Mouse (Mus musculus): Measurements from ENCODE around the gene Wwox. TPM values are rescaled to one million over a fixed set of nuclear protein-coding genes. Genes with fewer than 3 reads are reported as not detected.
A peak's percentile ranks its signal among the peaks of the same experiment; 100 is the strongest.

Wwox gene
- polyA plus RNA-seq, 1 experiment from 2014 or later, result 9.0 TPM

DNA sequence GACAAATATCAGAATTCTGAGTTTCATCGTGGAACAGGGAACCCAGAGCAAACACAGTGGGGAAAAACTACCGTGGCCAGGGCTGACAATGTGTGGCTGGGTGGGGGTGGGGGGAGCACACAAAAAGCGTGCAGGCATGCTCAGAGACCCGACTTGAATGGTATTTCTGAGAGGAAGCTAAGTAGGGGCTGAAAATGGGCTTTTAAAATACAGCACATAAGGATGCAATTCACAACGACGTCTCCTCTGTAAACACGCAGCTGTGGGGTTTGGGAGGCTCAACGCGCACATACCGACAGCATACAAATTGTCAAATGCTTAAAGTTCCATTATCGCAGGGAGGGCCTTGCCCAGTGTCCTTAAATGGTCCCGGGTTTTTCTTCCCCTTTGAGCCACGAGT is 783.1 kb downstream of the Wwox start:
- H3K4me1 ChIP-seq, result peaks cover 11% of the 10 kb centered on the region
- no peaks in the 10 kb centered on the region for H3K36me3 ChIP-seq
- ATAC-seq (ENCODE audit: extremely low read depth, insufficient number of reproducible peaks, low FRiP score, low TSS enrichment), result no peak
- no peak overlapping the region for H3K9ac ChIP-seq
- no peak overlapping the region for H3K27ac ChIP-seq (replicated peaks)
- no peak overlapping the region for H3K4me2 ChIP-seq
- no peak overlapping the region for H3K4me3 ChIP-seq
- H3K9me3 ChIP-seq, result no peaks in the 10 kb centered on the region
- WGBS, result 75% methylated on average over 13 of the region's 13 CpGs
- H3K27me3 ChIP-seq (replicated peaks), result no peaks in the 10 kb centered on the region; the same call in 1 of the 2 replicates

DNA sequence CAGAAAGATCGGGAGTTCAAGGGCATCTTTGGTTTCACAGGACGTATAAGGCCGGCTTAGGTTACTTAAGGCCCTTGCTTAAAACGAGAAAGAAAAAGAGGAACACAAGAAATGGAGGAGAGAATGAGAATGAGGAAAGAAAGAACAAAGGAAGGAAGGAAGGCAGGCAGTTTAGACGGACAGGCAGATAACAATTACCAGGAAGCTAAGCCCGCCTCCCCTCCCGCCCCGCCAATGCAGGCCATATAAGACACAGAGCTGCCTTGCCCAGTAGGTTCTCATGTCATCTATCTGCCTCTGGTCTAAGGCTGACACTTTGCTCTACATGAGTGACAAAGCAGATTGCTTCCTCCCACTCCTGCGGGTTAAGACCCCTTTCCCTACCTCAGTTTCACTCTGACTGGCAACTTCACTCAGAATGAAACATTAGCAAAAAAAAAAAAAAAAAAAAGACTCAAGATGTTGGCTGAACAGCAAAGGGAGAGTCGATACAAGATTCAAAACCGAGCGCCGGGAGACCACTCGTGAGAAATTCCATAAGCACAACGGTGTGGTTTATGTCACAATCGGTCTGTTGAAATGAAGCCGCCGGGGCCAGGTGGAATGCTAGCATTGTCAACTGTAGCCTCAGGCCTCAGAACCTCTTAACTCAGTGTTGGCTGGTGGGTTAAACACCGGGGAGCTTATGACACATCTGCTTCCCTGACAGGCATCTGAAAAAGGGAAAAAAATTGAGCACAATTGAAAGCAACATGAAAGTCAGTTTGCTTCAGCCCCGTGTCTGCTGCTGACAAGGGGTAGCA is 787.5 kb downstream of the Wwox start:
- Histone ChIP-seq H3K36me3 (no peaks in the 10 kb centered on the region), H3K4me1 (peaks cover 12% of the 10 kb centered on the region), H3K27me3 (replicated peaks) (no peaks in the 10 kb centered on the region; the same call in 1 of the 2 replicates), H3K4me2 (peak overlapping the region; percentile 19), H3K27ac (replicated peaks) (no peak overlapping the region), H3K9me3 (no peaks in the 10 kb centered on the region), H3K9ac (no peak overlapping the region), H3K4me3 (no peak overlapping the region)
- 47% methylated on average over 20 of the region's 20 CpGs for WGBS
- ATAC-seq (ENCODE audit: extremely low read depth, insufficient number of reproducible peaks, low FRiP score, low TSS enrichment), result no peak

DNA sequence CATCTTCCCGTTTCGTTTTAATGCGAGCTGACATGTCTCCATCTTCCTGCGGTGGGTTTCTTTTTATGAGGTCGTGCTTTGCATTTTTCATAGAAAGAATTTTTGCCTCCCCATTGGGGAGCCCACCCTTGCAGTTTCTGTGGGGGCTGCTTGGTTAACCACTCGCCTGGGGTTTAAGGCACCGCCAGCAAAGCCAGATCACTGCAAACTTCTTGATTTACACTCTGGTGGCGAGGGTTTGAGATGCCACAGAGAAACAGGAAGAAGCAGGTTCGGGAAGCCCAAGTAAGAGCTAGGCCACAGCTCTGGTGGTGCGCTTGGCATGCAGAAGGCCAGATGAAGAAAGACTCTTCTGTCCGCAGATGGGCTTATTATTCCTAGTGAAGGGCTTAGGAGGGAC is 789.4 kb downstream of the Wwox start:
- Histone ChIP-seq H3K4me2 (no peak overlapping the region), H3K27me3 (replicated peaks) (no peaks in the 10 kb centered on the region; the same call in 1 of the 2 replicates), H3K36me3 (no peaks in the 10 kb centered on the region), H3K9ac (no peak overlapping the region), H3K4me3 (no peak overlapping the region), H3K9me3 (no peaks in the 10 kb centered on the region), H3K4me1 (peaks cover 12% of the 10 kb centered on the region), H3K27ac (replicated peaks) (no peak overlapping the region)
- no peak for ATAC-seq (ENCODE audit: extremely low read depth, insufficient number of reproducible peaks, low FRiP score, low TSS enrichment)
- WGBS, result 80% methylated on average over 11 of the region's 11 CpGs

DNA sequence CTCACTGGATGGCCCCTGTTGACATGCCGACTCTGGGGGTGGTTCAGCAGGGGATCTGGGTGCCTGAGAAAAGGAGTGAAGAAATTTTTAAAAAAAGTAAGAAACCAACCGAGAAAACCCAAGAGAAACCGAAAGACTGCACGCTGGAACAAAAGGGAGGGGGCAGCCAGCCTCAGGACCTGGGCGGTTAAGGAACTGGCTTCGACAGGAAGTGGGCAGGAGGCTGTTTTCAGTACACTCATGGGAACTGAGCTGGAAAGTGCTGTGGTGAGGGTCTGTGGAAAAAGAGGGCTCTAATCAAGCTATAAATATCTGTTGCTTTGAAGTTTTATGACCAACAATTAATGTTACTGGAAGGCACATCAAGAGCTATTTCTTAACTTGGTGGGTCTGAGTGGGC is 794.6 kb downstream of the Wwox start:
- Histone ChIP-seq H3K4me2 (no peak overlapping the region), H3K4me1 (peaks cover 4% of the 10 kb centered on the region), H3K9ac (no peak overlapping the region), H3K27ac (replicated peaks) (no peak overlapping the region), H3K9me3 (no peaks in the 10 kb centered on the region), H3K36me3 (no peaks in the 10 kb centered on the region), H3K4me3 (no peak overlapping the region), H3K27me3 (replicated peaks) (no peaks in the 10 kb centered on the region)
- ATAC-seq (ENCODE audit: extremely low read depth, insufficient number of reproducible peaks, low FRiP score, low TSS enrichment), result no peak
- 65% methylated on average over 6 of the region's 6 CpGs for WGBS

DNA sequence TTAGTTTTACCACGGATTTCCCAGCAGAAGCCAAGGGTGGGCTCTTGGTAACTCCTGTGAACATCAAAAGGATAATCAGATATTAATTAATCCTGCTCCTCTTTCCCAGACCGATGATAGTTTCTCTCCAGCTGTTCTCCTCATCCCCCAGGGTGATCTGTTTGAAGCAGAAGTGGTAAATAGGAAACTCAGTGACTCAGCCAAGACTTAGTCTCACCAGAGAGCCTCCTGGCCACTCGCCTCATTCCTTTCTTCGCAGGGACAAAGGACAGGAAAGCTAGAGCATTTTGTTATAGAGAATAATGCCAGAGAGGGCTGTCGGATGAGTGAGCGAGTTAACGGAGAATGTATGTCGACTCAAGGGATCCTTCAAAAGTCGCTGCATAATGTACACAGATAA is 798.1 kb downstream of the Wwox start:
- no peaks in the 10 kb centered on the region for H3K9me3 ChIP-seq
- H3K4me1 ChIP-seq, result peaks cover 8% of the 10 kb centered on the region
- H3K9ac ChIP-seq, result no peak overlapping the region
- no peak overlapping the region for H3K27ac ChIP-seq (replicated peaks)
- H3K36me3 ChIP-seq, result no peaks in the 10 kb centered on the region
- no peak overlapping the region for H3K4me3 ChIP-seq
- H3K4me2 ChIP-seq, result no peak overlapping the region
- WGBS, result 63% methylated on average over 9 of the region's 9 CpGs
- H3K27me3 ChIP-seq (replicated peaks), result no peaks in the 10 kb centered on the region
- no peak for ATAC-seq (ENCODE audit: extremely low read depth, insufficient number of reproducible peaks, low FRiP score, low TSS enrichment)

DNA sequence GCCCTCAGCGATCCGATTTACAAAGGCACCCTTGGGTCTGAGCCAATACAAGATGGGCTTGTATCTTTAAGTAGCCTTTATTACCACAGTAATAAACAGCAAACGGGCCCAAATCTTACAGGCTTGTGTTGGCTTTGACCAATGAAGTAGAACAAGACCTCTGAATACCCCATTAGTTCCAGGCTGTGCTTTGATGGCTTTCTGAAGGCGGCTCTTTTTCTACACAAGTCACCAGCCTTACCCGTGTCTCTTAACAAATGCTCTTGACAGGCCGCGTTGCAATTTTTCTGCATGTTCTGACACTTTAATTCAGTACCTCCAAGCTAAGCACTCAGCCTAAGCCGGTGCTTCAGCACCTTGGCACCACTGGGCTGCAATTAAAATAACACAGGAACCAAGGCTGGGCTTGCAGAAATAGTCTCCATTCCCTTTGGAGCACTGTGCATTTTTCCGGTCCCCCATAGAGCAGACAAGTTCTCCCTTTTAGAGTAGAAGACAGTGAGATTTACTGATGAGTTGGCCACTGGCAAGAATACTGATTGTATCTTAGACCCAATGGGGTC is 804.1 kb downstream of the Wwox start:
- 77% methylated on average over 9 of the region's 9 CpGs for WGBS
- Histone ChIP-seq H3K27me3 (replicated peaks) (peaks cover 8% of the 10 kb centered on the region; the same call in 1 of the 2 replicates), H3K4me3 (no peak overlapping the region), H3K36me3 (no peaks in the 10 kb centered on the region), H3K9me3 (0 out of 2 replicates have a peak, but pooled peaks cover 4% of the 10 kb centered on the region), H3K4me1 (peaks cover 8% of the 10 kb centered on the region), H3K9ac (no peak overlapping the region), H3K27ac (replicated peaks) (no peak overlapping the region), H3K4me2 (no peak overlapping the region)
- ATAC-seq (ENCODE audit: extremely low read depth, insufficient number of reproducible peaks, low FRiP score, low TSS enrichment), result no peak

DNA sequence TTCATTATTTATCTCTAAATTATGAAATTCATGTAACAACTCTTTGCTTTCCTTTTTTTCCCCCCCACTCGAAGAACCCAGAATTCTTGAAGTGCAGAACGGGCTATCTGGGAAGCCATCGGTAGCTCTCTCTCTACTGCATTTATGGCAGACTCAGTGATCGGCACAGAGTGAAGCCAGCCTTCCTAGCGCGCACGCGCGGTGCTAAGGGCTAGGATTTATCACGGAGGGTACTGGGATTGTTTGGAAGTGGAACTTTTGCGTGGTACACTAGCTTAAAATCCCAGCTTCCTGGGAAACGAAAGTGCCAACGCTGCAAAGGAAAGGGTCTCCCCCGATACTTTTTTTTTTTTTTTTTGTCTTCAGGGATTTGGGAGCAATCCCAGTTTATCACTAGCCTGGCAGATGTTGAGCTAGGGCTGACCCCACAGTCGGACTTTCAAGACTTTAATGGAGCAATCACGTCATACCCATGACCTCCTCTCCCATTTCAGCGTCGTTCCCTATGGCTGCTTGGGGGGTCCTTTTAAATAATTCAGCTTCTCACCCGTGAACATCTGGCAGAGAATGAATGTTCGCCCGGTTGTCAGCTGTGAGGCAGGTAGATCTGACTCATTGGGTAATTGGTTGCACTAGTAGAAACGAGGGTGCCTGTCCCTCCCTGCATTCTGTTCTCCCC is 810.4 kb downstream of the Wwox start:
- no peak overlapping the region for H3K9ac ChIP-seq

DNA sequence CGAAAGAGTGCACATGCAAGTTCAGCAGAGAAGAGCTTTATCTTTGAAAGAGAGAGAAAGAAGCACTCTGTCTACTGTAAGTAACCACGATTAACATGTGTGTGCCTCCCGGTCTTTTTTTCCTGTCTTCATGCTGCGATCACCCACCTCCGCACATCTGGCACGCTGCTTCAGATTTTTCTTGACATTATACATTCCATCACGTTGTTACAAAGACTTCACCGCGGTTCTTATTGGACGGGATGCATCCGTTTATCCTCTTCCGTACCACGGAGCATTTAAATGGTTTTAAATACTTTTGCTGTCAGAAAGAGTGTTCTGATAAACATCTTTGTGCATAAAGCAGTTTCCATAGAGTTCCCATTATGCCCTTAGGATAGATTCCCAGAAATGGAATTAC is 816.1 kb downstream of the Wwox start:
- Histone ChIP-seq H3K27me3 (replicated peaks) (peaks cover 12% of the 10 kb centered on the region; the same call in 1 of the 2 replicates), H3K4me1 (no peaks in the 10 kb centered on the region), H3K36me3 (no peaks in the 10 kb centered on the region), H3K9me3 (no peaks in the 10 kb centered on the region), H3K27ac (replicated peaks) (no peak overlapping the region), H3K4me3 (no peak overlapping the region), H3K9ac (no peak overlapping the region), H3K4me2 (no peak overlapping the region)
- 77% methylated on average over 13 of the region's 13 CpGs for WGBS
- no peak for ATAC-seq (ENCODE audit: extremely low read depth, insufficient number of reproducible peaks, low FRiP score, low TSS enrichment)

More for the DNA sequence above, 810.4 kb downstream of the Wwox start:
- Histone ChIP-seq H3K4me3 (peak overlapping the region; percentile 17), H3K36me3 (no peaks in the 10 kb centered on the region), H3K9me3 (0 out of 2 replicates have a peak, but pooled peaks cover 4% of the 10 kb centered on the region), H3K4me1 (peaks cover 5% of the 10 kb centered on the region), H3K4me2 (peak overlapping the region; percentile 55), H3K27me3 (replicated peaks) (peaks cover 17% of the 10 kb centered on the region), H3K27ac (replicated peaks) (no peak overlapping the region)
- no peak for ATAC-seq (ENCODE audit: extremely low read depth, insufficient number of reproducible peaks, low FRiP score, low TSS enrichment)
- WGBS, result 40% methylated on average over 22 of the region's 22 CpGs

DNA sequence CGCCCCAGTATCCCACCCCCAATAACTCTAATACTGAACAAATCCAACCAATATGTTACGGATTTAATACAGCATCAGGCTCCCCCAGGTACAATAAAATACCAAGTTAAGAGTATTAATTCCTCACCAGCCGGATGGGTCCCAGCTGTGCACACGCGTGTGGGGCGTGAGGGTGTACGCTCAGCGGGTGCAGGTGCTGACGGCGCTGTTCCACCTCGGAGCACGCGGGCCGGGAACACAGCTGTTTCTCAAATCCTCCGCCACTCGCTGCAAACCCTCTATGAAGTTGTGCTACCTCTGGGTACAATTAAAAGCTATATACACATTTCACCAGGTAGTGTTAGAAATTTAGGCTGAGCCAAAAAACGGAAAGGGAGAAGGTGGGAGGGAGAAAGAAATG is 818.0 kb downstream of the Wwox start:
- Histone ChIP-seq H3K36me3 (no peaks in the 10 kb centered on the region), H3K9ac (no peak overlapping the region), H3K4me1 (no peaks in the 10 kb centered on the region), H3K27ac (replicated peaks) (no peak overlapping the region), H3K9me3 (no peaks in the 10 kb centered on the region), H3K27me3 (replicated peaks) (0 out of 2 replicates have a peak, but pooled peaks cover 3% of the 10 kb centered on the region), H3K4me3 (no peak overlapping the region), H3K4me2 (no peak overlapping the region)
- ATAC-seq (ENCODE audit: extremely low read depth, insufficient number of reproducible peaks, low FRiP score, low TSS enrichment), result no peak
- 88% methylated on average over 17 of the region's 17 CpGs for WGBS

DNA sequence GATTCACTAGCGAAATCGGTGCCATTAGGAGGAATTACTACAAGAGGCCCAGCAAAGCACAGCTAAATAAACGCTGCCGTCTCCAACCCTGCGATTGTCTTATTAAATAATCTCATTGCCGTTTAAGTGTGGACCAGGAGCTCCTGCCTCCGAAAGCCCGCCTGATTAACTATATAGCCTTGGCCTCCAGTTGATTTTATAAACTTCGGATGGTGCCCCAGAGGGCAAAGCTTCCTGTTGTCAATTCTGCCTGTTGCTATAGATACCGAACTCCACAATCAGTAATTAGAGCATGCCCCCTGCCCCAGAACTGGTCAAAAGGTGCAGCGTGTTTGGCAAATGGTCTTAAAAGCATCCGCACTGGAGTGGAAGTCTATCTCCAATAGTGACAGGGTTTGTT is 820.4 kb downstream of the Wwox start:
- peaks cover 4% of the 10 kb centered on the region; the same call in 1 of the 2 replicates for H3K9me3 ChIP-seq
- no peak overlapping the region for H3K9ac ChIP-seq
- no peak overlapping the region for H3K4me3 ChIP-seq
- H3K4me1 ChIP-seq, result no peaks in the 10 kb centered on the region
- 0 out of 2 replicates have a peak, but pooled peaks cover 3% of the 10 kb centered on the region for H3K27me3 ChIP-seq (replicated peaks)
- no peak overlapping the region for H3K4me2 ChIP-seq
- WGBS, result 78% methylated on average over 12 of the region's 12 CpGs
- H3K36me3 ChIP-seq, result no peaks in the 10 kb centered on the region
- no peak overlapping the region for H3K27ac ChIP-seq (replicated peaks)
- ATAC-seq (ENCODE audit: extremely low read depth, insufficient number of reproducible peaks, low FRiP score, low TSS enrichment), result no peak

DNA sequence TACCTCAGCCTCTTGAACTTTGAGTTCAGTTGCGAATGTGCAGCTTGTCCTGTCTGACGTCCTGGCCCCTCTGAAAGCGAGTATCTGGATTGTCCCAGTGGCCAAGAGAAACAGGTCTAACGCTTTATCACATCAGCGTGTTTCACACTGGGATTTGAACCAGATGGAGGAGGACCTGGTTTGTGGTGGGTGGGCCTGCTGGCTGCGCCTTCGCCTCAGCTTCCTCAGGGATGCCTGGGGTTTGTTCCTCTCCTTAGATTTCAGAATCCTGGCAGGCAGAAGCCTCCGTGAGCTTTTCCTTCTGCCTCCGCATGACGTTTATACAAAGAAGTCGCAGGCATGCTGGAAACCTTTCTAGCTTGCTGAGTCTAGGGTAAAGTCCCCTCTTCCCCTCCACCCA is 827.7 kb downstream of the Wwox start:
- no peak overlapping the region for H3K27ac ChIP-seq (replicated peaks)
- H3K9ac ChIP-seq, result no peak overlapping the region
- no peak overlapping the region for H3K4me3 ChIP-seq
- ATAC-seq (ENCODE audit: extremely low read depth, insufficient number of reproducible peaks, low FRiP score, low TSS enrichment), result no peak
- WGBS, result 54% methylated on average over 11 of the region's 11 CpGs
- H3K4me1 ChIP-seq, result no peaks in the 10 kb centered on the region
- H3K9me3 ChIP-seq, result peaks cover 8% of the 10 kb centered on the region; the same call in 1 of the 2 replicates
- H3K4me2 ChIP-seq, result no peak overlapping the region
- 0 out of 2 replicates have a peak, but pooled peaks cover 4% of the 10 kb centered on the region for H3K27me3 ChIP-seq (replicated peaks)
- no peaks in the 10 kb centered on the region for H3K36me3 ChIP-seq

Data from heart, embryonic 13.5 days (tissue).